Mouse (Mus musculus): ENCODE results near the gene Skor1. TPM values are rescaled to one million over a fixed set of nuclear protein-coding genes. Genes with fewer than 3 reads are reported as not detected.

Gene Skor1
- total RNA-seq, 2 experiments from 2014 or later: not detected

- no peak for ATAC-seq (ENCODE audit: poor library complexity, severe bottlenecking)
These were observed 54.7 kb downstream of the Skor1 start for GRCm38 (mm10) chr9:63094030-63094429.

GRCm38 (mm10) chr9:63092567-63092966, 56.2 kb downstream of the Skor1 start:
- no peak for ATAC-seq (ENCODE audit: poor library complexity, severe bottlenecking)

GRCm38 (mm10) chr9:63091971-63092528, 56.7 kb downstream of the Skor1 start:
- ATAC-seq (ENCODE audit: poor library complexity, severe bottlenecking): peak; percentile 68

GRCm38 (mm10) chr9:63091101-63091921, 57.5 kb downstream of the Skor1 start:
- ATAC-seq (ENCODE audit: poor library complexity, severe bottlenecking): no peak

- no peak for ATAC-seq (ENCODE audit: poor library complexity, severe bottlenecking)
These were observed 59.6 kb downstream of the Skor1 start for GRCm38 (mm10) chr9:63089141-63089540.

Other genes starting within 250 kb of the Skor1 start
- gene Pias1, start 161.0 kb downstream of the Skor1 start, total RNA-seq (2015): 92.7 and 96.1 TPM in 2 replicates
- 43.3 and 47.9 TPM in 2 replicates for gene Pias1, start 161.0 kb downstream of the Skor1 start, total RNA-seq (2017)
- gene Map2k5, start 228.9 kb upstream of the Skor1 start, total RNA-seq (2015): 15.9 and 18.8 TPM in 2 replicates
- gene Map2k5, start 228.9 kb upstream of the Skor1 start, total RNA-seq (2017): 10.4 and 16.9 TPM in 2 replicates

All from megakaryocyte, adult 5-6 weeks (primary cell).